Mouse (Mus musculus): Measurements from ENCODE around the gene Foxe1.

DNA sequence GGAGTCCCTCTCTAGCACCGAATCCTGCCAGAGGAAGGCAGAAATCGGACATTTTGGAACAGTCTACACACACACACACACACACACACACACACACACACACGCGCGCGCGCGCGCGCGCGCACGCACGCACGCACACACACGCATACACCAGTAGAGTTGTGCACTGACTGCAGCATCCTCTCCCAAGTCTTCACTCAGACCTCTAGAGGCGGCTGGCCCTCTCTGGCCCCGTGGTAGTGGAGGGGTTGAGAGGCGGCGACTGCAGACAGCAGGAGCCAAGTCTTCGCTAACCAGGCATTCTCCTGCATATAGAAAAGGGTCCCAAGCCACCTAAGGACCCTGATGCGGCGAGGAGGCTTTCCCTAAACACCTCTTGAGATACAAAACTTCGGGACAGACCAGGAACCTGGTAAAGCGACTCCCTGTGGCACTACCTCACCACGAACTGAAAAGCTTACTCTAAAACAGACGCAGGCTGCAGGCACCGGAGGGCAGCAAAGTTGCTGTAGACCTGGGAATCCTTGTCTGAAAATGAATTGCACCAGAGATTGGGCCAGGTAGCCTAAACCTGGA, 610 bp upstream of the Foxe1 start:
- TF ChIP-seq POLR2A (IDR thresholded peaks at IDR 0.05; ENCODE audit: control insufficient read depth, extremely low read depth, insufficient read depth, low read length, poor library complexity) (no peak), CTCF (IDR thresholded peaks at IDR 0.05; ENCODE audit: borderline replicate concordance, control insufficient read depth, extremely low read depth, insufficient read depth, low read length, poor library complexity) (no peak)

Measured in thymus, adult 2 months (tissue).